Mouse (Mus musculus) brown adipose tissue, adult 24 weeks (tissue): ENCODE measurements around the gene Atxn2l. TPM values are rescaled to one million over a fixed set of nuclear protein-coding genes. Genes with fewer than 3 reads are reported as not detected.

Experiments
- H3K27ac ChIP-seq: fragments of 200-500 bp; replicated peaks from 2 replicates; pipeline ENCODE4 v1.5.1; 2012; ENCODE audit warnings: low read depth, mild to moderate bottlenecking, low read length
- H3K4me1 ChIP-seq: fragments of 200-500 bp; 2 replicates; pipeline ENCODE4 v1.6.1; 2012; ENCODE audit warnings: low read length, mixed read lengths; ENCODE audit not compliant: control insufficient read depth, insufficient read depth, insufficient read length
- H3K4me3 ChIP-seq: fragments of 200-500 bp; 2 replicates; pipeline ENCODE4 v1.5.1; 2012; ENCODE audit warnings: low read depth, mild to moderate bottlenecking, low read length, moderate library complexity; ENCODE audit not compliant: insufficient read depth
- polyA plus RNA-seq: library from polyadenylated mRNA; stranded (reverse); fragments of >200 nt; gene quantifications from 2 replicates; pipeline ENCODE4 v1.2.4, GENCODE M21; 2012; ENCODE audit not compliant: missing spikeins, insufficient read depth, insufficient read length

Gene Atxn2l
- polyA plus RNA-seq, 1 experiment, result 27.7 TPM

DNA sequence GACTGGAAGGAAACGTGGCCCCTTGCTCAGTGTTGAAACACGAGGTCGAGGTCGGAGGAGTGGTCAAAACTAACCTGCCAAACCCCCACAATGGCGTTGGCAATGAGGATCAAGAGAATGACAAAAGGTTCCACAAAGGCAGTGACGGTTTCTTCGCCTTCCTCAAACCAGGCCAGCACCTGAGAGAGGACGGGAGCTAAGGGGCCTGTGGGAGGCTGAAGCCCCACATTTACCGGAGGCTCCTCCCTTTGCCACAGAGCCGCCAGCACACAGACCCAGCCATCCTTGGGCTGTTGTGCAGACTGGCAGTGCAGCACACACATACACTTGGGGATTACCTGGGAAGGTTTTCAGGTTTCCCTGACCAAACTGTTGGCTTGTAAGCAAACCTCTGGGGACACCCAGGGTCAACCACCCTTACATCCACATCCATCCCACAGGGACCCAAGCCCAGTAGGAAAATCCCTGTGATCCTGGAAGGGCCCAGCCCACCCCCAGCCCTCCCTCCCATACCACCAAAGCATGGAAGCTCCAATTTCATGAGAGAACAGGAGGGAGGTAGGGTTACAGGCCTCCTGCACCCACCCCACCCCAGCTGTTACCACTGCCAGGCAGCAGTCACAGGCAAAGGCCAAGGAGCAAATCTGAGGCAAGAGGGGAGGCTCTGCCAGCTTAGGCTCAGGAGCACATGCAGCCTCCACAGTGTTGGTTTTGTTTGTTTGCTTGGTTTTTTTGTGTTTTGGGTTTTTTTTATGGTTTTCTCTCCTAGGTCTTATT lies 42.4 kb downstream of the Atxn2l start:
- Histone ChIP-seq H3K4me3 (no peak overlapping the region), H3K4me1 (no peaks in the 10 kb centered on the region), H3K27ac (no peak overlapping the region)

DNA sequence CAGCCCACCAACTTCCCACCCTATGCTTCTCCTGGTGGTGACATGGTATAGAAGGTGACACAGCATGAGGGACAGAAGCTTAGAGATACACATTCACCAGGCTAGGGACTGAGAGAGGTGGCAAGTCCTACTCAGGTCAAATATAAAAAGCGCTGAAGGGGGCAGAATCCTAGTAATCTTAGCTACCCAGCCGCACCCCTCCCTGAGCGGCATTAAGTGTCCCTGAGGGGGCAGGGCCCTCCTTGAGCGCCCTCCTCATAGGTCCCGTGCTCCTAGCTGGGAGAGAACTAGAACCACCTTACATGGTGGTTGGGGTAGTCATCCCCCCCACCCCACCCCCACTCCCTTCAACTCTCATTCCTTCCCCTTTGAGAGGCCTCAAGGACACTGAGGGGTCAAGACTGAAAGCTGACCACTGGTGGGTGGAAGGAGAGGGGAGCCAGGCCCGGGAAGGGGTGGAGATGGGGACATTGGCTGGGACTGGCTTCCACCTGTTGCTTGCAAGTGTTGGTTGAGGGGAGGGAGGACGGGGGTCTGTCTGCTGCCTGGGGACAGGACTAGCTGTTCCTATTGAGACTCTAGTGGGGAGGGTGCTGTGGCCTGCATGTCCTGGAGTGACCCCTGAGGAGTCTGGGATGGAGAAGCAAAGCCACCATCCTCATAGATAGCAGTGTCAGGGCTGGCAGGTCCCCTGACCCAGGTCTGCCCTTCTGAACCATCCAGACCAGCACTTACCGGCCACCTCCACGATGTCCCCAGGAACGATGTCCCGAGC lies 44.2 kb downstream of the Atxn2l start:
- Histone ChIP-seq H3K4me1 (no peaks in the 10 kb centered on the region), H3K4me3 (no peak overlapping the region), H3K27ac (no peak overlapping the region)

DNA sequence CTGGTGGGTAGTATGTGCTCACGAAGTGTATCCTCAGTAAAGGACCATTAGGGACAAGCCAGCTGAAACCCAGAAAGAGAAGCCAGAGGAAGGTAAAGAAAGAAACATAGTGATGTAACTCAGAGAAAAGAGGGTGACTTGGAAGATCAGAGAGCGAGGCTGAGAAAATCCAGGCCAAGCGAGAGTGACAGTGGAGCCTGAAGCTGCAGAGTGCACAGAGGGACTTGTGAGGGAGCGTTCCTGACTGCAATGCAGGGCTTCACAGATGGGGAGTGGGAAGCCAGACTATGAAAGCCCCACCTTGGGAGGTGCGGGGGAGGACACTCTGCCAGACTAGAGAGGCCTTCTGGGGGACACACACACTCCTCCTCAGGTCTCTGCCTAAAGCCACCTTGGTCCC lies 45.0 kb downstream of the Atxn2l start:
- Histone ChIP-seq H3K27ac (no peak overlapping the region), H3K4me3 (no peak overlapping the region), H3K4me1 (no peaks in the 10 kb centered on the region)

DNA sequence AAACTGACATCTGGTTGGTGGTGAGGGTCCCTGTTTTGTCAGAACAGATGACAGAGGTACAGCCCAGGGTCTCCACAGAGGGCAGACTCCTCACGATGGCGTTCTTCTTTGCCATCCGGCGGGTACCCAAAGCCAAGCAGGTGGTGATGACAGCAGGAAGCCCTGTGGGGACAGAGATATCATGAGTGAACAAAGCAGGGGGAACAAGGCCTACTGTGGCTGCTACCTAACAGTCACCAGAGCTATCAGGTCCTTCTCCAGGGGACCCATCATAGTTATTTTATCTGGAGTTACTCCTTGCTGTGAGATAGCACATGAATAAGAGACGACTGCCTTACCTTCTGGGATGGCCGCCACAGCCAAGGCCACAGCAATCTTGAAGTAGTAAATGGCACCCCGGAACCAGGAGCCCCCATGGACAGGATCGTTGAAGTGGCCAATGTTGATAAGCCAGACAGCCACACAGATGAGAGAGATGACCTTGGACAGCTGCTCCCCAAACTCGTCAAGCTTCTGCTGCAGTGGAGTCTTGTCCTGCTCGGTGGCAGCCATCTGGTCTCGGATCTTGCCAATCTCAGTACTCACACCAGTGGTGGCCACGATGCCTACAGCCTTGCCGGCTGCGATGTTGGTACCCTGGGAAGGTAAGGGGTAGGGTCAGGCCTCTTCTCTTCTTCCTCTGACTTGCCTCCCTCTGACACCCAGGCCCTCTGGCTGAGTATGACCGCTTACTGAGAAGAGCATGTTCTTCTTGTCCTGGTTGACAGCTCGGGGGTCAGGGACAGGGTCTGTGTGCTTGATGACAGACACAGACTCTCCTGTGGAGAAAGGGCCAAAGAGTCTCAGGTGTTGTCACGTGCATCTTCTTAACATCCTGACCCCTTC lies 46.6 kb downstream of the Atxn2l start:
- no peak overlapping the region for H3K4me3 ChIP-seq
- no peak overlapping the region for H3K27ac ChIP-seq
- no peaks in the 10 kb centered on the region for H3K4me1 ChIP-seq

DNA sequence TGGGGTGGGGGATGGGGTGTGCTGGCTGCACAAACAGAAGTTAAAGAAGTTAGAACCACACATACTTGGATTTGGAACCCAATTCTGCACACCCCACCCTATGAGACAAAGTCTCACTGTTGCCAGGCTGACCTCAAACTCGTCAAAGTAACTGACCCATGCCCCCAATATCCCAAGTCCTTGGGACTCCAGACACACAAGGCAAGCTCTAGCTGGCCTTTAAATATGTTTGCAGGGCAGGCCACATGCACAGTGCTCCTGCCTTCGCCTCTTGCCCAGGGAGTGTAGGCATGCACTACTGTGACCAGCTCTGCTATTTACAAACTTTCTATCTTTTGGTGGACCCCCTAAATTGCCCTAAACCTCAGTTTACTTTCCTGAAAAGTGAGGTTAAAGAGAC lies 48.0 kb downstream of the Atxn2l start:
- Histone ChIP-seq H3K4me3 (no peak overlapping the region), H3K27ac (no peak overlapping the region), H3K4me1 (no peaks in the 10 kb centered on the region)

DNA sequence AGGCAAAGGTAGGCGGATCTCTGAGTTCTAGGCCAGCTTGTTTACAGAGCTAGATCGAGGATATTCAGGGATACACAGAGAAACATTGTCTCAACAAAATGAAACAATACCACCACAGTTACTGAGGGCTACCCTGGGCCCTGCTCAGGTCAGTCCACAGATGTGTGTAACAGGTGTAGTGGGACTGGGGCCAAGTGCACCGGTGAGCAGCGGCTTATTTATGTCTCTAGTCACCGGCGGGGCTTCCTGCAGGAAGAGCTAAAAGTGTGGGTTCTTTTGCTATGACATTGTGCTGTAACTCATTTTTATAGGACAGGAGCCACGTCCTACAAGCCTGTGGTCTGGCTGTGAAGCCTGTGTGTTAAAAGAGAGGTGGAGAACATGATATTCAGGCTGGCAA lies 49.4 kb downstream of the Atxn2l start:
- Histone ChIP-seq H3K4me3 (no peak overlapping the region), H3K4me1 (no peaks in the 10 kb centered on the region), H3K27ac (no peak overlapping the region)

DNA sequence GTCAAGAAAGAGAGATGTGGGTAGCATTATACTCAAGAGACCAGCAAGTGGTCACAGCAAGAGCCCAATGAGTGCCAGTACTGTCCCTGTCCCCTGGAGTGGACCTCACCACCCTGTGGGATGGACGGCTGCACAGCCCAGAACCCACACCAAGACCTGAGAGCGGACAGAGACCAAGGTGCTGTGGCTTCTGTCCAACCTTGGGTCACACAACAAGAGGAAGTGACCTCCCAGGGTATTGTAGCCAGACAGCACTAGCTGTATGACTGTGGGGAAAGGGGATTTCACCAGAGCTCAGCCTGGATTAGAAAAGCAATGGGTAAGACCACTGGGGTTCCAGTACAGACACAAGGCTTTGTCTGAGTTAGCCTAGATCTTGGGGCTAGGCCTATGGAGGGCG lies 51.0 kb downstream of the Atxn2l start:
- Histone ChIP-seq H3K4me1 (no peaks in the 10 kb centered on the region), H3K4me3 (no peak overlapping the region), H3K27ac (no peak overlapping the region)

DNA sequence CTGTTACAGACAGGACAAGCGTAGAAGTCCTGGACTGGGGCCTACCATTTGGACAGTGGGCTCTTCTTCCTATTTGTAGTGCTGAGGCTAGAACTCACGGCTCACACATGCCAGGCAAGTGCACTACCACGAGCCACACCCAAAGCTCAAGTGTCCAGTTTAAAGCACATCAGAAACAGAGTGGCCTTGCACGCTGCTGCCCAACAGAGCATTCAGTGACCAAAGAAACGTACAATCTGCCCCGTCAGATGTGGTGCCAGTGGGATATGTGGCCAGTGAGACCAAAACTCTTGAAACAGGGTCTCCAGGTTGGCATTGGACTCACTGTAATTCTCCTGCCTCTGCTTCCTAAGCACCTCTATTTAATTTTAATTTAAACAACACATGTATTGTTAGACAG lies 52.6 kb downstream of the Atxn2l start:
- Histone ChIP-seq H3K4me1 (no peaks in the 10 kb centered on the region), H3K4me3 (no peak overlapping the region), H3K27ac (no peak overlapping the region)

DNA sequence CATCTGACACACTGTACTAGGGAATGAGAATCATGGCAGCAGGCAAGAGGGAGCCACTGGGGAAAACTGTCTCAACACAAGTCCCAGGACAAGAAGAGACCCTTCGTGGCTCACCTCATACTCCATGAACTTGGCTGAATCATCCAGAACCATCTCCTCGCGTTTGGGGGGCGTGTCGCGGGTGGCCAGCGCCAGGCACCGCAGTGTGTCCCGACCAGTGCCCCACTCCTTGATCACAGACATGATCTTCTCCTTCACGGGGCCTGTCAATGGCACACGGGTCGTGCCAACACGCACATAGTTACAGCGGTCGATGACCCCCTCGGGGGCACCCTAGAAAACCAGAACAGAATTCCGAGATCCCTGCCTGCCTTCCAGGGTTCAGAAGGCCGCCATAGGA lies 53.2 kb downstream of the Atxn2l start:
- Histone ChIP-seq H3K4me3 (no peak overlapping the region), H3K4me1 (no peaks in the 10 kb centered on the region), H3K27ac (no peak overlapping the region)

DNA sequence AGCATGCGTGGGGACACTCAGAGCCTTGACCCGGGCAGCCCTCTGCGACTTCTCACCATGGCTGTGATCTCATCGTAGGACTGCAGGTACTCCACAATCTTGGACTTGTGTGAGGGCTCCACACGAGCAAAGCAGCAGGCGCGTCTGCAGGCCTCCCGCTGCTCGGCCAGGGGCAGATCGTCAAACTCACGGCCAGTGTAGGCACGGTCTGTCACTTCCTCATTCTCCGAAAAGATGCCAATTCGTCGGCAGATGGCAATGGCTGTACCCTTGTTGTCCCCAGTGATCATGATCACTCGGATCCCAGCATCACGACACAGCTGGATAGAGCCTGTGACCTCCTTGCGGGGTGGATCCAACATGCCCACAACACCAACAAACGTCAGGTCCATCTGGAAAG lies 54.8 kb downstream of the Atxn2l start:
- H3K4me1 ChIP-seq, result no peaks in the 10 kb centered on the region
- H3K4me3 ChIP-seq, result no peak overlapping the region
- no peak overlapping the region for H3K27ac ChIP-seq

DNA sequence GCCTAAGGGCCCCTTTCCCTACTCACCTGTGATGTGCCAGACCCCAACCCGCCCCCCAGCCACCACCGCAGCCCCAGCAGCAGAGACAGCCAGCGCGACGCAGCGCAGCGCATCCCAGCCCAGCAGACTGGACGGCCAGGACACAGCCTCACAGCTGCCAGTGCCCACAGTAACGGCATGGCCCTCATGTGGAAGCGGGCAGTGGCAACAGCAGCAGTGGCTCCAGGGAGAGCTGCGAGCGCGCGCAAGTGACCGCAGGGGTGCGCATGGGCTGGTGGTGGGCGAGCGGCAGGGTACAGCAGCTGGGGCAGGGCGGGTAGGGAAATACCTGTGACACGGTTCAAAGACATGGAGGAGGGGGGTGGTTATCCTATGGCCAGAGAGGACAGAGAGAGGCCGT lies 57.0 kb downstream of the Atxn2l start:
- Histone ChIP-seq H3K4me3 (no peak overlapping the region), H3K4me1 (no peaks in the 10 kb centered on the region), H3K27ac (no peak overlapping the region)

DNA sequence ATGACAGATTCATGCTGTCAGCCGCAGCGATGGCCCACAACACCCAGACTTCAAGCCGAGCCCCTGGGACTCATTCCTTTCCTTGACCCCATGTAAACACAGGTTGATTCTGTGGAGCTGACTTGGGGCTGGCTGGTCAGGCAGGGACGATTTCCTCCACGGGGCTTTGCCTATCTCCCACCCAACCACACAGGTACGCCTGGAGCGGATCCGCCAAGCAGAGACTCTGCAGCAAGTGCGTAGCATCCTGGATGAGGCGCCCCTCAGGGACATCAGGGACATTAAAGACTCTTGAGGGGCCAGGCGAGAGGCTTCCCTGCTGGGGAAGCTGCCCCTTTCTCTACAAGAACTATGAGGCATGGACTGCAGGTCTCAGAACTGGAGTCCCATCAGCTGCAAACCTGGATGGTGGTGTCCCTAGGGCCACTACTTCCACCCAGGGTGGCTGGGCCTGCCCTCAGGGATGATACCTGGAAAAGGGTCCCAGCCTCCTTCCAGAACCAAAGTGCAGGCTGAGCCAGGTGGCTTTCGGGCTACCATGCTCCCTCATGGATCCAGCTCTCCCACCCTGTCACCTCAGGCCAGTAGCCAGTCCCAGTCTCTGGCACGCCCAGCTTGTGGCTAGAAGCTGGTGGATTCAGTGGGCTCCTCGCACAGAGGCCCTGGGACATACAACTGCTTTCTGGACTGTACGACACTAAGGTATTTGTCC lies 58.0 kb downstream of the Atxn2l start:
- no peaks in the 10 kb centered on the region for H3K4me1 ChIP-seq
- H3K27ac ChIP-seq, result no peak overlapping the region

DNA sequence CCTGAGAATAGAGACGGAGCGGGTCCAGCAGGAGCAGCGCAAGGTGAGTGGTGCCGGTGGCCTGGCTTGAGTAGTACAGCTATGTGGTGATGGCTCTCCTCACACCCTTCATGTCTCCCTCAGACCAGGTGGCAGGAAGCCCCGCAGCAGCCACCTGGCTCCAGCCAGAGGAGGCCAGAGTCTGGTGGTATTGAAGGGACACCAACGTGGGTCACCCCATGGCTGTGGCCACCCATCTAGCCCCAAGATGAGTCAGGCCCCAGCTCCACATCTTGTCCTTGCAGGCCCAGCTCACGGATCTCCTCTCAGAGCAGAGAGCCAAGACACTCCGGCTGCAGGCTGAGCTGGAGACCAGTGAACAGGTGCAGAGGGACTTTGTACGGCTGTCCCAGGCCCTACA lies 58.7 kb downstream of the Atxn2l start:
- no peak overlapping the region for H3K27ac ChIP-seq
- no peak overlapping the region for H3K4me3 ChIP-seq
- H3K4me1 ChIP-seq, result no peaks in the 10 kb centered on the region

More for the DNA sequence above, 58.0 kb downstream of the Atxn2l start:
- no peak overlapping the region for H3K4me3 ChIP-seq

DNA sequence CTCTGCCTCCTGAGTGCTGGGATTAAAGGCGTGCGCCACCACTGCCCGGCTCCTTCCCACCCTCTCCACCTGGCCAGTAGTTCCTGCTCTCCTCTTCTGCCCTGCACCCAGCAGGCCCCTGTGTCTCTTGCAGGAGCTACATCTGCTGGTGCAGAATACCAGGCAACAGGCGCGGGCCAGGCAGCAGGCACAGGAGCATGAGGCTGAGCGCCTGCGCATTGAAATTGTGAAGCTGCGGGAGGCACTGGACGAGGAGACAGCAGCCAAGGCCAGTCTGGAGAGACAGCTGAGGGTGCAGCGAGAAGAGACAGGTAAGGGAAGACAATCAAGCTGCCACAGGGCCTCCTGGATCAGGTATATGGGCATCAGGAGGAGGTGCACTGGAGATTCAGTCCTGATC lies 59.2 kb downstream of the Atxn2l start:
- H3K4me3 ChIP-seq, result no peak overlapping the region
- H3K4me1 ChIP-seq, result no peaks in the 10 kb centered on the region
- H3K27ac ChIP-seq, result no peak overlapping the region
